Mouse (Mus musculus) stomach, embryonic 15.5 days (tissue): Measurements from ENCODE around the gene Baiap2l1. TPM values are rescaled to one million over a fixed set of nuclear protein-coding genes. Genes with fewer than 3 reads are reported as not detected.

Experiments
- ATAC-seq: fragments of 200-750 bp; cut with Nextera tagmentation; 2 replicates; pipeline ENCODE4 v1.8.0; 2017; ENCODE audit warnings: low read depth, moderate number of reproducible peaks, moderate TSS enrichment; ENCODE audit not compliant: insufficient read depth, low FRiP score
- H3K27ac ChIP-seq: fragments of 300-500 bp; sonication (generic); 2 replicates; pipeline ENCODE4 v1.5.1; 2015; ENCODE audit warnings: mild to moderate bottlenecking, inconsistent platforms
- H3K27me3 ChIP-seq: fragments of 300-500 bp; sonication (generic); replicated peaks from 2 replicates; pipeline ENCODE4 v1.6.1; 2015; ENCODE audit warnings: inconsistent platforms
- H3K36me3 ChIP-seq: fragments of 300-500 bp; sonication (generic); 2 replicates; pipeline ENCODE4 v1.6.1; 2015; ENCODE audit warnings: inconsistent platforms
- H3K4me1 ChIP-seq: fragments of 300-500 bp; sonication (generic); 2 replicates; pipeline ENCODE4 v1.6.1; 2015; ENCODE audit warnings: inconsistent platforms
- H3K4me2 ChIP-seq: fragments of 300-500 bp; sonication (generic); 2 replicates; pipeline ENCODE4 v1.6.1; 2015; ENCODE audit warnings: mild to moderate bottlenecking, inconsistent platforms
- H3K4me3 ChIP-seq: fragments of 300-500 bp; sonication (generic); replicated peaks from 2 replicates; pipeline ENCODE4 v1.5.1; 2015; ENCODE audit warnings: inconsistent platforms
- H3K9ac ChIP-seq: fragments of 300-500 bp; sonication (generic); 2 replicates; pipeline ENCODE4 v1.6.1; 2015; ENCODE audit warnings: inconsistent platforms
- H3K9me3 ChIP-seq: fragments of 300-500 bp; sonication (generic); 2 replicates; pipeline ENCODE4 v1.6.1; 2016; ENCODE audit warnings: inconsistent platforms
- WGBS: fragments of 180-500 bp; shearing (Covaris S2); methylation state at CpG from one replicate; pipeline ENCODE4 v1.1.7; 2015; 5-methylcytosine and 5-hydroxymethylcytosine counted together
- polyA plus RNA-seq: library from polyadenylated mRNA; unstranded; fragments of >200 nt; fragmentation: Nextera tagmentation; extraction: Ambion mirVana; gene quantifications from 2 replicates; pipeline ENCODE4 v1.2.1, GENCODE M21; 2015

Baiap2l1 gene
- polyA plus RNA-seq, 1 experiment from 2014 or later, result 20.1 TPM

DNA sequence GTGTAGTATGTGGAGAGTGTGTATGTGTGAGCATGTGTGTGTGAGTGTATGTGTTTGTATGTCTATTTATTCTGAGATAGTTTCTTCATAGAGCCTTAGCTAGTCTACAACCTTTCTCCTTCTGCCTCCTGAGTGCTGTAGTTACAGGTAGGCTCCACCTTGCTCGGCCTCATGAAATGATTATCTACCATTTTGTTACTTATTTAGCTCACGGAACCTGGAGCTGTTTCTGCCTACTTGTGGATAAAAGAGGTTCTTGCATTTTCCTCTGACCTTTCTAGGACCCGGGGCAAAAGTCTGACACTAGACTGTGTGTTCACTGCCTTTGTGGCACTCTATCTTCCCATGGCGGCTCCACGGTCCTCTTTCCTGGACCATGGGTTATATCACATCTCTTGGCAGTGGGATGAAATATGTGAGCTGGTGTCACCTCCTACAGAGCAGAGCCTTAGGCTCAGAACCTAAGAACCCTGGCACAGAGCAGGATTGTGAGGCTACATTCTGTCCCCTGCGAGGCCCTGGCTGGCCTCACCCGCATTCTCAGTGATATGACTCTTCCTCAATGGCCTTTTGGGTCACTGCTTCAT is 113.9 kb downstream of the Baiap2l1 start, which contains the start of gene Bri3:
Gene Bri3, plus strand, starts transcription at position 537 of the 587 bp plus-strand sequence.
- Histone ChIP-seq H3K9ac (no peak within 1 kb of the TSS), H3K27ac (no peak within 1 kb of the TSS), H3K9me3 (no peaks in the 10 kb centered on the region), H3K4me3 (no peak within 1 kb of the TSS), H3K4me2 (no peak within 1 kb of the TSS), H3K27me3 (no peaks in the 10 kb centered on the region), H3K36me3 (no peaks in the 10 kb centered on the region), H3K4me1 (no peaks in the 10 kb centered on the region; the same call in 1 of the 2 replicates)
- ATAC-seq, result no peak
- WGBS, result 89% methylated on average over 7 of the region's 7 CpGs

DNA sequence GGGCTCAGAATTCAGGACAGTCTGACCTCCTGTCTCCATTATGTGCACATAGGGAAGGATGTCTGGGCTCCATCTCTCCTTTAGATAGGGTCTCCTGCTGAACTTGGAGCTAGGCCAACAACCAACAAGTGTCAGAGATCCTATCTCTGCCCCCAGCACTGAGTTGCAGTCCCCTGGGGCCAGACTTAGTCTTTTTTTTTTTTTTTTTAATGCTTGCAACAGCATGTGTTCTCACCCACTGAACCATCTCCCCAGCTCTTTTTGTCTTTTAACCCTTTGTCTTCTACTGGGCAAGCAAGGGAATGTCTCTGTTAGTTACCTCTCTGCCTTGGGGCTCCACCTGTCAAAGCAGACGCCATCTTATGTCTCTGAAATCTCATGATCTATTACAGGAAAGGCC is 118.9 kb downstream of the Baiap2l1 start:
- no peak overlapping the region for H3K4me3 ChIP-seq
- no peak for ATAC-seq
- no peak overlapping the region for H3K27ac ChIP-seq
- H3K4me2 ChIP-seq, result no peak overlapping the region
- H3K9ac ChIP-seq, result no peak overlapping the region
- H3K36me3 ChIP-seq, result no peaks in the 10 kb centered on the region
- WGBS, result 82% methylated on average over 1 of the region's 1 CpGs
- H3K4me1 ChIP-seq, result no peaks in the 10 kb centered on the region
- no peaks in the 10 kb centered on the region for H3K27me3 ChIP-seq
- H3K9me3 ChIP-seq, result no peaks in the 10 kb centered on the region

DNA sequence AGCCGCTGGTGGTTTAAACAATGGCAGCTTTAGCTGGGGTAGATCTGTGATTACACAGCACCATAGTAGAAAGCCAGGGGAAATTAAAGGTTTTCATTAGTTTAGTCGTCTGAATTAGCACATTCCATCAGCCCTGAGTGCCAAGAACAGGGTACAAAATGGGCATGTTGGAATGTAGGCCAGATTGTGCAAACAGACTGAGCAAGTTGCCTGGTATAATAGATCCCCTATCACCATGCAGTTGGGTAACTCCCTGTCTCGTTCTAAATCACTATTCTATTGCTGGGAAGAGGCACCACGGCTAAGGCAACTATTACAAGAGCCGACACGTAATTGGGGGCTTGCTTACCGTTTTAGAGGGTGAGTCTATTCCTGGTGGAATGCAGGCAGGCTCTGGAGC is 123.2 kb downstream of the Baiap2l1 start:
- Histone ChIP-seq H3K4me3 (no peak overlapping the region), H3K27ac (no peak overlapping the region), H3K36me3 (no peaks in the 10 kb centered on the region), H3K9ac (no peak overlapping the region), H3K4me2 (no peak overlapping the region), H3K9me3 (no peaks in the 10 kb centered on the region), H3K27me3 (no peaks in the 10 kb centered on the region), H3K4me1 (no peaks in the 10 kb centered on the region)
- no peak for ATAC-seq
- WGBS, result 82% methylated on average over 7 of the region's 7 CpGs

DNA sequence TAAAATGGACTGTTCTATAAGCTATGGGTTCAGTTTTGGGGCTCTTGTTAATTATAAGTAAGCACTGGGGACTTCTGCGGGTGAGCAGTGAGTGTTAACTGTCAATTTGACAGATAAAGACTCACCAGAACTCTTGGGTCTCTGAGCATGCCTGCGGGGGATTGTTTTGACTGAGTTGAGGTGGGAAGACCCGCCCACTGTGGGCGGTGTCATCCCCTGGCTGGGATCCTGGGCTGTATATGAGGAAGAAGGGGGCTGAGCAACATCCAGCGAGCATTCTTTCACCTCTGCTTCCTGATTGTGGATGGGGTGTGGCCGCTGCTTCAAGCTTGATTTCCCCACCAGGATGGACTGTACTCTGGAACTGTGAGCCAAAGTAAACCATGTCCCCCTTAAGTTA is 123.7 kb downstream of the Baiap2l1 start:
- H3K4me3 ChIP-seq, result no peak overlapping the region
- 66% methylated on average over 6 of the region's 6 CpGs for WGBS
- ATAC-seq, result no peak
- no peak overlapping the region for H3K4me2 ChIP-seq
- no peak overlapping the region for H3K27ac ChIP-seq
- H3K9ac ChIP-seq, result no peak overlapping the region
- no peaks in the 10 kb centered on the region for H3K27me3 ChIP-seq
- H3K4me1 ChIP-seq, result no peaks in the 10 kb centered on the region
- H3K36me3 ChIP-seq, result no peaks in the 10 kb centered on the region
- H3K9me3 ChIP-seq, result no peaks in the 10 kb centered on the region

DNA sequence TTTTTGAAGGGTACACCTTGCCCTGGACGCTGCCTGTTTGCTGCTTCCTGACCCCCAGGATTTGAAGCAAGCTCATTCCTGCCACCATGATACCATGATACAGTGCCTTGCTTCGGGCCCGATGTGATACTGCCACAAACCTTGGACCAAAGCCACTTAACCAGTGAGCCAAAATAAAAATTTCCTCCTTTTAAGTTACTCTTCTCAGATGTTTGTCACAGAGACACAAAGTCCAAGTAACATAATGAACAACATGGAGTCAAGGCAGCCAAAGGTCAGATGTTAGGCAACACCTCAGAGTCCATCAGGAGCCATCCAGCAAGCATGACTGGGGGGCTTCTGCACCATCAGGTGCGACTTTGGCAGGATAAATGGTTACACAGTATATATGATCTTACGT is 125.4 kb downstream of the Baiap2l1 start:
- no peak for ATAC-seq
- no peaks in the 10 kb centered on the region for H3K4me1 ChIP-seq
- H3K36me3 ChIP-seq, result no peaks in the 10 kb centered on the region
- H3K9ac ChIP-seq, result no peak overlapping the region
- 87% methylated on average over 5 of the region's 5 CpGs for WGBS
- no peak overlapping the region for H3K4me3 ChIP-seq
- H3K9me3 ChIP-seq, result no peaks in the 10 kb centered on the region
- no peaks in the 10 kb centered on the region for H3K27me3 ChIP-seq
- no peak overlapping the region for H3K4me2 ChIP-seq
- H3K27ac ChIP-seq, result no peak overlapping the region

DNA sequence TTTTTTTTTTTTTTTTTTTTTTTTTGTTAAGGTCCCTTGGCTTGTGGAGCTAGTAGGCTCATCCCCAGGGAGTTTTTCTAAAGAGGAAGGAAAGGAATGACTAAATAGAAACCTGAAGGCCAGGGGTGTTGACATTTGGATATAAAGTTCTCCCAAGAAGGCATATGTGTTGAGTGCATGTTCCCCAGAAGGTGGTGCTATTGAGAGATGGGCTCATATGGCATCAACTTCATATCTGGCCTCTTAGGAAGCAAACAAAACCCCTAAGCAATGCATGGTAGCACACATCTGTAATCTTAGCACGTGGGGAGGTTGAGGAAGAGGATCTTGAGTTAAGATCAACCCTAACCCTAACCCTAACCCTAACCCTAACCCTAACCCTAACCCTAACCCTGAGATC is 126.5 kb downstream of the Baiap2l1 start:
- Histone ChIP-seq H3K36me3 (no peaks in the 10 kb centered on the region), H3K9ac (no peak overlapping the region), H3K4me3 (no peak overlapping the region), H3K27me3 (no peaks in the 10 kb centered on the region), H3K4me1 (no peaks in the 10 kb centered on the region), H3K9me3 (no peaks in the 10 kb centered on the region), H3K4me2 (no peak overlapping the region), H3K27ac (no peak overlapping the region)
- 70% methylated on average over 1 of the region's 1 CpGs for WGBS
- ATAC-seq, result no peak

DNA sequence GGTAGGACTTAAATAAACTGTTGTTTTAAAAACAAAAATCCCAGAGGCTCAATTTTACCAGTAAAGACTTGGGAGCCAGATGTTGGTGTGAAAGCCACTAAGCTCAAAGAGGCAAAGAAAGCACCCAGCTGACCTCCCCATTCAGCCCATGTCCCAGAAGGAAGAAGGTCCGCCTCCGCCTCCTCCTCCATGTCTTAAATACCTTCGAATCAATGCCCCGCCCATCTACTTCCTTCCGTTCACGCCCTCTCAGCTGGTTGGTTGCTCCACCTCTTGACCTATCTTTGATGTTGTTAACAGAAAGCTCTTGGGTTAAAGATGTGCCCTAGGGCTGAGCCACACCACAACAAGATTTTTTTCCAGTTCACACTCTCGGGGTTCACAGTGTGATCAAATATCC is 127.7 kb downstream of the Baiap2l1 start:
- H3K9ac ChIP-seq, result no peak overlapping the region
- no peaks in the 10 kb centered on the region for H3K36me3 ChIP-seq
- no peak overlapping the region for H3K27ac ChIP-seq
- H3K27me3 ChIP-seq, result no peaks in the 10 kb centered on the region
- no peak for ATAC-seq
- H3K4me2 ChIP-seq, result no peak overlapping the region
- WGBS, result 83% methylated on average over 7 of the region's 7 CpGs
- no peak overlapping the region for H3K4me3 ChIP-seq
- H3K4me1 ChIP-seq, result no peaks in the 10 kb centered on the region
- no peaks in the 10 kb centered on the region for H3K9me3 ChIP-seq

DNA sequence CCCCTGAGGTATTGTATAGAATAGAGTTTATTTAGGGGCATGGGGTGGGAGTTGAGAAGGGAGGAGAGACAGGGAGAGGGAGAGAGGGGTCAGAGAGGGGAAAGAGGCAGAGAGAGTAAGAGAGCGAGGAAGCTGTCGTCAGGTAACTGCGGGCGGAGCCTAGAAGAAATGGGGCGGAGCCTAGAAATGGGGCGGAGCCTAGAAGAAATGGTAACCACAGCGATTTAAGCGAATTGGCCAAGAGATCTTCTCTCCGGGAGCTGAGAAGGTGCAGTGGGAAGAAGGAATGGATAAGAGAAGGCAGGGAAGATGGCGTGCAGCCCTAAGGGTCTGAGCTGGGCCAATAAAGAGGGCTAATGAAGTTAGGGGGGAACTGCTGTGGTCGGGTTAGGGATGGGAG is 131.7 kb downstream of the Baiap2l1 start:
- H3K9ac ChIP-seq, result no peak overlapping the region

DNA sequence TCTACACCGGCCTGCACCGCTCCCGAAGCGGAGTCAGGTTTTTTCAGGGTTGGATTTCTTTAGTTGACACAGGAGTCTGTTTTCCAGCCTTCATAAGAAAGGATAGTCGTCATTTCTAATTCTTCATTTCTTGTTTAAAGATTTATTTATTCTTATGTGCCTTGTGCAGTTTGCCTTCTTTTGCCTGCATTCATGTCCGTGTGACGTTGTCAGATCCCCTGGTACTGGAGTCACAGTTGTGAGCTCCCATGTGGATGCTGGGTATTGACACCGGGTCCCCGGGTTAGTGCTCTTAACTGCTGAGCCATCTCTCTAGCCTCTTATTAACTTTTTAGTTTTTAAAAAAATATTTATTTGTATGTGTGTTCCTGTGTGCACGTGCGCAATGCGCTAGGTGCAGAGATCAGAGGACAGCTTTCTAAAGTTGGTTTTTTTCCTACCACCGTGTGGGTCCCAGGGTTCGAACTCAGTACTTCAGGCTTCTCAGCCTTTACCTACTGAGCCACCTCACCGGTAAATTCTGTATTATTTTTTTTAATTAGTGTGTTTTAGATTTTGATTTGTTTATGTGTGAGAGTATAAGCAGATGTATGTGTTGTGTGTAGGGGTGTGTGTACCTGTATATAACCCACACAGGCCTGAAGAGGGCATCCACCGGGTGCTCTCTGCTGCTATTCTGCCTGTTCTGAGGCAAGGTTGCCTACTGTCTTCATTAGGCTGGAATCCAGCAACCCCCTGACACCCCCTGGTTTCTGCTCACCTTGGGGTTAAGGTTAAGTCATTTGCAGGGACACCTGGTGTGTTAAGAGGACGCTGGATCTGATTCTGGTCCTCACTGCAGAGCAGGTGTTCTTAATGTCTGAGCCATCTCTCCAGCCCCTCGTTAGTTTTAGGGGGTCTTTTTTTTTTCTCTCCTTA is 133.8 kb downstream of the Baiap2l1 start:
- H3K27ac ChIP-seq, result peak overlapping the region; percentile 60
- ATAC-seq, result no peak
- peak overlapping the region; percentile 79 for H3K4me2 ChIP-seq
- peak overlapping the region; percentile 32; the same call in 1 of the 2 replicates for H3K9ac ChIP-seq
- H3K4me1 ChIP-seq, result peaks cover 6% of the 10 kb centered on the region; the same call in 1 of the 2 replicates
- no peaks in the 10 kb centered on the region for H3K36me3 ChIP-seq
- H3K4me3 ChIP-seq, result peak overlapping the region; percentile 79
- WGBS, result 26% methylated on average over 18 of the region's 18 CpGs
- H3K9me3 ChIP-seq, result no peaks in the 10 kb centered on the region
- H3K27me3 ChIP-seq, result no peaks in the 10 kb centered on the region

More for the DNA sequence above, 131.7 kb downstream of the Baiap2l1 start:
- H3K27ac ChIP-seq, result no peak overlapping the region
- ATAC-seq, result no peak
- no peaks in the 10 kb centered on the region for H3K27me3 ChIP-seq
- 23% methylated on average over 11 of the region's 11 CpGs for WGBS
- no peaks in the 10 kb centered on the region for H3K9me3 ChIP-seq
- H3K4me3 ChIP-seq, result no peak overlapping the region
- H3K4me1 ChIP-seq, result peaks cover 6% of the 10 kb centered on the region; the same call in 1 of the 2 replicates
- no peak overlapping the region for H3K4me2 ChIP-seq
- H3K36me3 ChIP-seq, result no peaks in the 10 kb centered on the region

DNA sequence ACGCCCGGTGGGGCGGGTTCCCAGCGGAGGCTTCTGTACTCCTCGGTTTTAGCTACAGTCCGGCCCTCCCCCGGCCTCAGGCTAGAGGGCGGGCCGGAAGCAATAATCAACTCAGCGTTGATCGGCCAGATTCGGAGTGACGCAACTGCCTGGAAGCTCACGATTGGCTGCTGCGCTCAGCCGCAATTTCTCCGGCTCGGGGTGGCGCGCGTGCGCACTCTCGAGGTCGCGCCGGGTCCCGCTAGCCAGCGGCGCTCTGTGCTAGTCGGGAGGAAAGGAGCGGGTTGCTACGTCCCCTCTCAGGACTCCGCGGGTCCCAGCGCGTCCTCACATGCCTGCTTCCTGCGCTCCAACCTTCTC is 134.4 kb downstream of the Baiap2l1 start, which contains the start of gene Tecpr1:
Gene Tecpr1, minus strand, starts transcription at position 113 of the 360 bp plus-strand sequence.
- peak within 1 kb of the TSS; percentile 72 for H3K27ac ChIP-seq
- no peaks in the 10 kb centered on the region for H3K9me3 ChIP-seq
- H3K4me1 ChIP-seq, result peaks cover 6% of the 10 kb centered on the region; the same call in 1 of the 2 replicates
- H3K4me3 ChIP-seq, result peak within 1 kb of the TSS; percentile 79
- ATAC-seq, result peak; percentile 96
- peak within 1 kb of the TSS; percentile 79 for H3K4me2 ChIP-seq
- 0% methylated on average over 37 of the region's 37 CpGs for WGBS
- no peaks in the 10 kb centered on the region for H3K27me3 ChIP-seq
- H3K9ac ChIP-seq, result peak within 1 kb of the TSS; percentile 66
- no peaks in the 10 kb centered on the region for H3K36me3 ChIP-seq

DNA sequence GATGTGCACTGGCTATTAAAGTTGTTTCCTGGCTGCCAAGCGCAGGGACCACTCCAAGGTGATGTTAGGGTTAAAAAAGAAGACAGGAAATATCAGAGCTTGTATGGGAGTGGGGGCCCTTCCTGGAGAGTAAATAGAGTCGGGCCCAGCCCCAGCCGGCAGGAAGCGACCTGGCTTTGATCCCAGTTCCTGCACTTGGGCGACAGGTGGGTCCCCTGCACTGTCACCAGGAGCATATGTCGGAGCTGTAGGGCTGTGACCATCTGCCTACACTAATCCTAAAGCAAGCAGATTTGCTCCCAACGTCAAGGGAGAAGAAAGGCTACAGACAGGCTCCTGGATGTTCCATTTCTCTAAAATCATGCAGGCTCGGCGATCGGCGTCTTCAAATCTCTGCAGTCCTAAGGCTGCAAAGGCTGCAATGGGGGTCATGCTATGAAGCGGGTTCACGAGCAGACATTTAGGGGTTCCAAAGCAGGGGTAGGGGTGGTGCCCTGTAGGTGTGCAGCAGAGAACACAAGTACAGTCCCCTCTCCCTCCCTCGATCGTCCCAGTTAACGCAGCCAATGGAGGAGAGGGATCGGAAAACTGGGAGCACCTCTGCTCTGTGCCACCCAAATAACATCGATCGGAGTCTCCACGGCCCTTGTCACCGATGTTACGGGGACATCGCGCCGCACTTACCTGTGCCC is 135.0 kb downstream of the Baiap2l1 start:
- Histone ChIP-seq H3K9ac (peak overlapping the region; percentile 66), H3K4me2 (peak overlapping the region; percentile 79), H3K4me3 (peak overlapping the region; percentile 79), H3K27ac (peak overlapping the region; percentile 72), H3K36me3 (no peaks in the 10 kb centered on the region), H3K9me3 (no peaks in the 10 kb centered on the region), H3K4me1 (peaks cover 6% of the 10 kb centered on the region; the same call in 1 of the 2 replicates), H3K27me3 (no peaks in the 10 kb centered on the region)
- peak; percentile 44 for ATAC-seq
- WGBS, result 1% methylated on average over 25 of the region's 25 CpGs
